In the genomic region with DNA sequence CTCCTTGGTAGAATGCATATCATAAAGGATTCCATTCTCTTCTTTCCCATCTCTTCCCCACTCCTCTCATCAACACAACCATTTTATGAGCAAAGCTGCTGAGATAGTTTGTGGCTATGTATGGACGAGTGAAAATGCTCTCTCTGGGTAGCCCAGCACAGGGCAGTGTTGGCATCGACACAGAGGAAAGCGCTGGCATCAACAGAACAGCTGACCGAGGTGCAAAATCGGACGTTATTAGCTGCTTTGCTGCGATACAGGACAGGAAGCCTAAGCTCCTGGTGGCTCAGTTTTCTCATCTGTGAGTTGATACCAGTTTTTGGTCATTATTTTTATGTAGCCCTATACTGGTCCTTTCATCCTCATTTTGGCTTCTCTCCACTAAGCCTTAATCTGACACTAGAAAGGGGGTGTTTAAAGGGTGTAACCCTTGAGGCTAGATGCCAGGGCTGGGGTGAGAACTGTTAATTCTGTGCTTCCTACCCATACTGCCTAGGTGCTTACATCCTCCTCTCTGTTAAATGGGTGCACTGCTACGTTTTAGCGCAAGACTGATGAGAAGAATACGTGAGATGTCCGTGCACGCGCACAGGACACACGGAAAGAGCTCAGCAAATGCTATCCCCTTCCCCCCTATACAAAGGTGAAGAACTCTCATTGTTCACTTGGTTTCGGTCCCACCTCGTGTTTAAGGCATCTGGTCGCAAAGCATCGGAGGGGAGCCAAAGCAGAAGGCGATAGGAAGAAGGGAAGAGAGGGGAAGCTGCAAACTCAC, we compare ENCODE assay signal across 1 mouse cellular context.
TF ChIP-seq lines count a peak whose summit lies in the region.

No protein-coding gene starts in this region.

TF ChIP-seq in ES-E14, 5 proteins besides CTCF, POLR2A, EP300 and RAD21:
- no peak for TF ChIP-seq ZNF384 (IDR thresholded peaks at IDR 0.05; ENCODE audit: low read depth, low read length)
- TF ChIP-seq HCFC1 (IDR thresholded peaks at IDR 0.05; ENCODE audit: borderline replicate concordance, insufficient read depth, low read length): no peak
- TF ChIP-seq CHD2 (IDR thresholded peaks at IDR 0.05; ENCODE audit: low read depth, low read length): no peak
- no peak for TF ChIP-seq MAFK (IDR thresholded peaks at IDR 0.05; ENCODE audit: insufficient read depth, low read depth, low read length)
- TF ChIP-seq ZC3H11A (IDR thresholded peaks at IDR 0.05; ENCODE audit: borderline replicate concordance, low read depth, low read length): no peak
